Mouse (Mus musculus) megakaryocyte, embryonic 14.5 days (primary cell): ENCODE results near the gene Maneal.

Source experiments
- FLI1 ChIP-seq: IDR thresholded peaks from 2 replicates; pipeline ENCODE4 v1.6.1; 2012; ENCODE audit warnings: low read length, inconsistent platforms, mixed read lengths
- GATA1 ChIP-seq: IDR thresholded peaks from 3 replicates; pipeline ENCODE4 v1.6.1; 2012; ENCODE audit warnings: mixed read lengths, low read length, inconsistent platforms, borderline replicate concordance

DNA sequence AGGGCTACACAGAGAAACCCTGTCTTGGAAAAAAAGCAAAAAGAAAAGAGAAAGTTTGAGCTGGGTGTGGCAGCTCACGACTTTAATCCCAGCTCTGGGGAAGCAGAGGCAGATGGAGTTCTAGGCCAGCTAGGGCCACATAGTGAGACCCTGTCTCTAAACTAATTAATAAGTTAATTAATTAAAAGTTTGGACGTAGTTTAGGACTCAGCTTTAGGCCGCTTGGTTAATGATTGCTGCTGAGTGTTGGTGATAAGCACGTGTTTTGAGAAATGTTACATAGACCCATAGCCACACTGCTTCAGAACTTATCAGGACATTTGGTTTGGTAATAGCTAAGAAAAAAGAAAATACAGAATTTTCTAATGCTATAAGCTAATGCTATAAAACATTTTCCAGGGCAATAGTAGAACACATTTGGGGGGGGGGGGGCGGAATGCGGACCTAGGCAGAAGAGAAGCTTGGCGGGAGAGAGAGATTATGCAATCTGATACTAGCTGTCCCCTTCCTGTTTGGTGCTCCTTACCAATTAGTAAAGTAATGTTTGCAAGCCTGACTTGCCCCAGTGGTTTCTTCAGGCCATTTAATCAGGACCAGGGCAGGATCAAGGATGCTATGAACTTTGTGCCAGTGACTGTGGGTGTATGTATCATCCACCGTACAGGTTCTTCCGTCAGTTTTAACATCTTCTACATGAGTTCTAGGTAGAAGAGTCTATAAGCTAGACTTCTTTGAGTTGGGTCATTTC lies 52.7 kb downstream of the Maneal start:
- TF ChIP-seq GATA1 (no peak), FLI1 (no peak)
